Mouse (Mus musculus): ENCODE data around the gene Ttbk2.

- no peak for TF ChIP-seq CTCF (IDR thresholded peaks at IDR 0.05)
- no peak for TF ChIP-seq EP300 (IDR thresholded peaks at IDR 0.05; ENCODE audit: insufficient read depth, low read depth, low read length)
- TF ChIP-seq POLR2A (IDR thresholded peaks at IDR 0.05; ENCODE audit: insufficient read depth, low read depth, low read length) = no peak
Observed at GRCm38 (mm10) chr2:120860699-120861098, 10.3 kb upstream of the Ttbk2 start.
